Mouse (Mus musculus) heart, postnatal 0 days (tissue): ENCODE results near the gene Saa3.

Experiments
- CTCF ChIP-seq: IDR thresholded peaks from 2 replicates; pipeline ENCODE4 v1.5.1; 2016; ENCODE audit warnings: antibody characterized with exemption, control low read depth, low read depth
- EP300 ChIP-seq: IDR thresholded peaks from 2 replicates; pipeline ENCODE4 v1.6.1; 2016; ENCODE audit warnings: antibody characterized with exemption, low read depth

DNA sequence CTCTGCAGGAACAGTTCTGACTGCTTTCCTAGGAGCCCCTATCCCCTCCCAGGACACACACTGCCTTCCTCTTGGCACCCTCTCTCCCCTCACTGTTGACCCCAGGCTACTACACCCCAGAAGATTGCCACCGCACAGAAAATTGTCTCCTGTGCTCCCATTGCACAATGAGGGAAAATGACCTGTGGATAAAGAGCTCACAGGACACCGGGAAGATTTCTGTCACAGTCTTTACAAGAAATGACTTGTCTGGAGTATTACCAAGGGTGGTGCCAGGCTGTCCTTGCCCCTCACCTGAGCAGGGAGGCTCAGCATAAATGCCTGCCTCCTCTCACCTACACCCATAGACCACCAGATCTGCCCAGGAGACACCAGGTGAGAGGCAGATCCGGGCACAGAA, 36.0 kb upstream of the Saa3 start, which contains the start of gene Saa2:
- no peak for TF ChIP-seq CTCF
- TF ChIP-seq EP300 = no peak
